Mouse (Mus musculus): ENCODE measurements at regions not wholly inside any gene's neighbourhood (a gene's known extent, or its start where the extent isn't known, plus 50 kb on each side); places are given as distances from the start of the nearest gene placed in this dataset.

GRCm38 (mm10) chr1:105433949-105434348 lies 77.4 kb upstream of the Rnf152 start:
- no peak for TF ChIP-seq POLR2A (IDR thresholded peaks at IDR 0.05; ENCODE audit: insufficient read depth, low read depth, low read length)
- no peak for TF ChIP-seq CTCF (IDR thresholded peaks at IDR 0.05)
